Comparison of ENCODE assay signal across 20 mouse cellular contexts in genomic region chr11:53477833-53478232, GRCm38 (mm10). TPM values are rescaled to one million over a fixed set of nuclear protein-coding genes. Genes with fewer than 3 reads are reported as not detected.
A peak's percentile ranks its signal among the peaks of the same experiment; 100 is the strongest.
DNase-seq lines count a peak whose midpoint lies in the region; ATAC-seq and TF ChIP-seq lines count a peak whose summit lies in the region.
"Had no signal": no experiment of that assay in that cellular context is flagged by ENCODE, and none has a peak within 500 bp of the region (broad histone marks: within the 10 kb centered on the region; RNA-seq: fewer than 3 reads in every experiment).

No protein-coding gene starts in this region.

- no peak overlapping the region for H3K9ac ChIP-seq in forebrain, embryonic 13.5 days
- no peak overlapping the region for H3K9ac ChIP-seq in forebrain, embryonic 16.5 days (replicated peaks; ENCODE audit: low read depth, low read length)
- H3K9ac ChIP-seq in liver, embryonic 11.5 days (ENCODE audit: low read depth, low read length): no peak overlapping the region
- peak overlapping the region; percentile 80 for H3K9ac ChIP-seq in liver, embryonic 16.5 days (ENCODE audit: low read depth, low read length)
- H3K9ac ChIP-seq: limb, embryonic 15.5 days had no signal

- no peak for DNase-seq in liver, embryonic 11.5 days (ENCODE audit: low spot score)
- no peak for DNase-seq in liver
- DNase-seq in thymus, postnatal 14 days: no peak
- DNase-seq: gastrocnemius, postnatal 10 days; thymus, adult 2 months had no signal

- no peak for TF ChIP-seq POLR2A in cortical plate, adult 2 months (IDR thresholded peaks at IDR 0.05; ENCODE audit: extremely low read depth, insufficient read depth, low read length)

- no peak for ATAC-seq in forebrain, embryonic 13.5 days
- ATAC-seq in forebrain, embryonic 16.5 days: no peak
- ATAC-seq in liver, embryonic 11.5 days (replicated peaks; ENCODE audit: low FRiP score): no peak
- no peak for ATAC-seq in liver, embryonic 16.5 days (ENCODE audit: low read depth)
- no peak for ATAC-seq in erythroid progenitor cell, adult 5-6 weeks (replicated peaks; ENCODE audit: low FRiP score, poor library complexity, severe bottlenecking)

- H3K4me3 ChIP-seq in forebrain, embryonic 13.5 days: peak overlapping the region; percentile 49; the same call in 1 of the 2 replicates
- H3K4me3 ChIP-seq in forebrain, embryonic 16.5 days (replicated peaks; ENCODE audit: low read length): no peak overlapping the region
- no peak overlapping the region for H3K4me3 ChIP-seq in liver, embryonic 11.5 days (ENCODE audit: low read depth, low read length)
- peak overlapping the region; percentile 59 for H3K4me3 ChIP-seq in cortical plate, adult 2 months (ENCODE audit: insufficient read depth, low read length)
- peak overlapping the region; percentile 82 for H3K4me3 ChIP-seq in liver, embryonic 16.5 days (ENCODE audit: low read depth, low read length)

- peaks cover 65% of the 10 kb centered on the region for H3K27me3 ChIP-seq in forebrain, embryonic 13.5 days
- H3K27me3 ChIP-seq in forebrain, embryonic 16.5 days (replicated peaks; ENCODE audit: control insufficient read depth, insufficient read depth, low read length): peaks cover 33% of the 10 kb centered on the region
- H3K27me3 ChIP-seq in liver, embryonic 11.5 days (replicated peaks; ENCODE audit: control insufficient read depth, insufficient read depth, low read length): peaks cover 69% of the 10 kb centered on the region
- peaks cover 59% of the 10 kb centered on the region for H3K27me3 ChIP-seq in liver, embryonic 16.5 days (ENCODE audit: control insufficient read depth, insufficient read depth, low read depth, low read length)

- H3K36me3 ChIP-seq in forebrain, embryonic 13.5 days (ENCODE audit: poor library complexity, severe bottlenecking): no peaks in the 10 kb centered on the region
- no peaks in the 10 kb centered on the region for H3K36me3 ChIP-seq in forebrain, embryonic 16.5 days (ENCODE audit: control insufficient read depth, insufficient read depth)
- no peaks in the 10 kb centered on the region for H3K36me3 ChIP-seq in liver, embryonic 11.5 days (ENCODE audit: control insufficient read depth, insufficient read depth, low read length)
- H3K36me3 ChIP-seq in liver, embryonic 16.5 days (ENCODE audit: control insufficient read depth, insufficient read depth): peaks cover 4% of the 10 kb centered on the region
- H3K36me3 ChIP-seq: hindbrain, embryonic 12.5 days; limb, embryonic 15.5 days had no signal

- H3K27ac ChIP-seq in forebrain, embryonic 13.5 days: no peak overlapping the region
- no peak overlapping the region for H3K27ac ChIP-seq in forebrain, embryonic 16.5 days (ENCODE audit: low read length)
- no peak overlapping the region for H3K27ac ChIP-seq in liver, embryonic 11.5 days (ENCODE audit: low read depth, low read length)
- H3K27ac ChIP-seq in cortical plate, adult 2 months (ENCODE audit: insufficient read depth, low read length): no peak overlapping the region
- 0 out of 2 replicates have a peak overlapping the region, but pooled peaks have one; percentile 2 for H3K27ac ChIP-seq in liver, embryonic 16.5 days (ENCODE audit: low read length)
- H3K27ac ChIP-seq: hindbrain, embryonic 12.5 days; limb, embryonic 15.5 days had no signal

- H3K4me2 ChIP-seq in forebrain, embryonic 13.5 days: peak overlapping the region; percentile 73; the same call in 1 of the 2 replicates
- no peak overlapping the region; the same call in 1 of the 2 replicates for H3K4me2 ChIP-seq in forebrain, embryonic 16.5 days (ENCODE audit: low read length)
- H3K4me2 ChIP-seq in liver, embryonic 11.5 days: peak overlapping the region; percentile 92
- peak overlapping the region; percentile 72 for H3K4me2 ChIP-seq in liver, embryonic 16.5 days (ENCODE audit: low read depth, low read length)

- H3K4me1 ChIP-seq in forebrain, embryonic 13.5 days: peaks cover 30% of the 10 kb centered on the region
- H3K4me1 ChIP-seq in forebrain, embryonic 16.5 days (replicated peaks; ENCODE audit: control insufficient read depth, insufficient read depth, low read length): peaks cover 39% of the 10 kb centered on the region
- peaks cover 26% of the 10 kb centered on the region for H3K4me1 ChIP-seq in liver, embryonic 11.5 days (replicated peaks; ENCODE audit: control insufficient read depth, insufficient read depth, low read length)
- peaks cover 2% of the 10 kb centered on the region for H3K4me1 ChIP-seq in cortical plate, adult 2 months (ENCODE audit: control insufficient read depth, insufficient read depth, low read length)
- peaks cover 40% of the 10 kb centered on the region for H3K4me1 ChIP-seq in liver, embryonic 16.5 days (ENCODE audit: control insufficient read depth, low read depth, low read length)

- TF ChIP-seq CTCF in cortical plate, adult 2 months (IDR thresholded peaks at IDR 0.05; ENCODE audit: extremely low read depth, insufficient read depth, low read length): no peak

- 0 out of 2 replicates have a peak, but pooled peaks cover 4% of the 10 kb centered on the region for H3K9me3 ChIP-seq in forebrain, embryonic 13.5 days (replicated peaks)
- H3K9me3 ChIP-seq in forebrain, embryonic 16.5 days (ENCODE audit: control insufficient read depth, low read length): peaks cover 5% of the 10 kb centered on the region; the same call in 1 of the 2 replicates
- H3K9me3 ChIP-seq in liver, embryonic 11.5 days (ENCODE audit: control insufficient read depth, low read length): no peaks in the 10 kb centered on the region
- H3K9me3 ChIP-seq in liver, embryonic 16.5 days (replicated peaks; ENCODE audit: control insufficient read depth, low read length): no peaks in the 10 kb centered on the region
- H3K9me3 ChIP-seq: limb, embryonic 15.5 days had no signal

- 45% methylated on average over 7 of the region's 7 CpGs for WGBS in forebrain, embryonic 13.5 days
- WGBS in forebrain, embryonic 16.5 days: 45% methylated on average over 7 of the region's 7 CpGs
- 36% methylated on average over 7 of the region's 7 CpGs for whole genome bisulfite sequencing in liver, embryonic 11.5 days
- WGBS in liver, embryonic 16.5 days (ENCODE audit: insufficient replicate concordance): 27% methylated on average over 7 of the region's 7 CpGs

RNA-seq across cellular contexts. Expression of gene Gm9945, which starts 2.1 kb away (rescaled TPM):
- not detected in 2 replicates for polyA plus RNA-seq in forebrain, embryonic 13.5 days (2015; fragmentation: Nextera tagmentation; extraction: Ambion mirVana)
- not detected in 2 replicates for polyA plus RNA-seq in forebrain, embryonic 16.5 days (2015; fragmentation: Nextera tagmentation; extraction: Ambion mirVana)
- polyA plus RNA-seq in liver, embryonic 11.5 days (2014; fragmentation: Nextera tagmentation; extraction: Ambion mirVana): not detected in 2 replicates
- polyA plus RNA-seq in cortical plate, adult 2 months (2012; rRNA removed): 0.48 and 0.81 TPM in 2 replicates
- polyA plus RNA-seq in liver, embryonic 16.5 days (2015; fragmentation: Nextera tagmentation; extraction: Ambion mirVana): 0.49 and 0.64 TPM in 2 replicates
- total RNA-seq in erythroid progenitor cell, adult 5-6 weeks (2015; ENCODE audit: low replicate concordance): 5.8 TPM in 1 of 2 replicates, not detected in the other
- total RNA-seq in erythroid progenitor cell, adult 5-6 weeks (2017; ENCODE audit: low replicate concordance): not detected in 2 replicates
- total RNA-seq: adrenal gland, postnatal 4 days; gastrocnemius, postnatal 10 days; MEL; midbrain, postnatal 0 days; neutrophil, adult 5-6 weeks had no signal
- polyA plus RNA-seq: C2C12; forebrain, embryonic 10.5 days; hindbrain, embryonic 12.5 days; large intestine, adult 2 months; limb, embryonic 15.5 days; thymus, adult 2 months had no signal

RNA-seq across cellular contexts. Expression of gene Sowaha, which starts 2.2 kb away (rescaled TPM):
- polyA plus RNA-seq in forebrain, embryonic 13.5 days (2015; fragmentation: Nextera tagmentation; extraction: Ambion mirVana): 0.97 and 1.1 TPM in 2 replicates
- 1.9 and 2.2 TPM in 2 replicates for polyA plus RNA-seq in forebrain, embryonic 16.5 days (2015; fragmentation: Nextera tagmentation; extraction: Ambion mirVana)
- 1.1 and 1.5 TPM in 2 replicates for polyA plus RNA-seq in liver, embryonic 11.5 days (2014; fragmentation: Nextera tagmentation; extraction: Ambion mirVana)
- polyA plus RNA-seq in cortical plate, adult 2 months (2012; rRNA removed): 54.0 and 56.1 TPM in 2 replicates
- 13.5 and 15.9 TPM in 2 replicates for polyA plus RNA-seq in liver, embryonic 16.5 days (2015; fragmentation: Nextera tagmentation; extraction: Ambion mirVana)
- total RNA-seq in erythroid progenitor cell, adult 5-6 weeks (2015; ENCODE audit: low replicate concordance): 29.9 and 42.8 TPM in 2 replicates
- total RNA-seq in erythroid progenitor cell, adult 5-6 weeks (2017; ENCODE audit: low replicate concordance): 36.8 and 50.7 TPM in 2 replicates
- total RNA-seq: MEL; neutrophil, adult 5-6 weeks had no signal
- polyA plus RNA-seq: C2C12 had no signal

RNA-seq across cellular contexts. Expression of gene Gm9837, which starts 7.6 kb away (rescaled TPM):
- not detected in 2 replicates for polyA plus RNA-seq in forebrain, embryonic 13.5 days (2015; fragmentation: Nextera tagmentation; extraction: Ambion mirVana)
- polyA plus RNA-seq in forebrain, embryonic 16.5 days (2015; fragmentation: Nextera tagmentation; extraction: Ambion mirVana): not detected in 2 replicates
- not detected in 2 replicates for polyA plus RNA-seq in liver, embryonic 11.5 days (2014; fragmentation: Nextera tagmentation; extraction: Ambion mirVana)
- not detected in 2 replicates for polyA plus RNA-seq in cortical plate, adult 2 months (2012; rRNA removed)
- not detected in 2 replicates for polyA plus RNA-seq in liver, embryonic 16.5 days (2015; fragmentation: Nextera tagmentation; extraction: Ambion mirVana)
- not detected in 2 replicates for total RNA-seq in erythroid progenitor cell, adult 5-6 weeks (2015; ENCODE audit: low replicate concordance)
- total RNA-seq in erythroid progenitor cell, adult 5-6 weeks (2017; ENCODE audit: low replicate concordance): not detected in 2 replicates
- total RNA-seq: adrenal gland, postnatal 4 days; gastrocnemius, postnatal 10 days; left cerebral cortex, adult 8-10 months; MEL; midbrain, postnatal 0 days; neutrophil, adult 5-6 weeks had no signal
- polyA plus RNA-seq: C2C12; forebrain, embryonic 10.5 days; hindbrain, embryonic 12.5 days; large intestine, adult 2 months; limb, embryonic 15.5 days; midbrain, postnatal 0 days; thymus, adult 2 months had no signal

RNA-seq across cellular contexts. Expression of gene Shroom1, which starts 20.8 kb away (rescaled TPM):
- polyA plus RNA-seq in forebrain, embryonic 13.5 days (2015; fragmentation: Nextera tagmentation; extraction: Ambion mirVana): 1.2 and 1.3 TPM in 2 replicates
- polyA plus RNA-seq in forebrain, embryonic 16.5 days (2015; fragmentation: Nextera tagmentation; extraction: Ambion mirVana): 2.2 and 2.7 TPM in 2 replicates
- 2.6 and 2.7 TPM in 2 replicates for polyA plus RNA-seq in liver, embryonic 11.5 days (2014; fragmentation: Nextera tagmentation; extraction: Ambion mirVana)
- polyA plus RNA-seq in cortical plate, adult 2 months (2012; rRNA removed): 6.5 and 6.8 TPM in 2 replicates
- polyA plus RNA-seq in liver, embryonic 16.5 days (2015; fragmentation: Nextera tagmentation; extraction: Ambion mirVana): 3.1 and 4.1 TPM in 2 replicates
- total RNA-seq in erythroid progenitor cell, adult 5-6 weeks (2015; ENCODE audit: low replicate concordance): not detected in 2 replicates
- not detected in 2 replicates for total RNA-seq in erythroid progenitor cell, adult 5-6 weeks (2017; ENCODE audit: low replicate concordance)
- total RNA-seq: MEL; neutrophil, adult 5-6 weeks had no signal

RNA-seq across cellular contexts. Expression of gene Gm10447, which starts 20.9 kb away (rescaled TPM):
- not detected in 2 replicates for polyA plus RNA-seq in forebrain, embryonic 13.5 days (2015; fragmentation: Nextera tagmentation; extraction: Ambion mirVana)
- not detected in 2 replicates for polyA plus RNA-seq in forebrain, embryonic 16.5 days (2015; fragmentation: Nextera tagmentation; extraction: Ambion mirVana)
- polyA plus RNA-seq in liver, embryonic 11.5 days (2014; fragmentation: Nextera tagmentation; extraction: Ambion mirVana): 0.10 TPM in 1 of 2 replicates, not detected in the other
- polyA plus RNA-seq in cortical plate, adult 2 months (2012; rRNA removed): 0.04 and 0.10 TPM in 2 replicates
- 0.18 and 0.22 TPM in 2 replicates for polyA plus RNA-seq in liver, embryonic 16.5 days (2015; fragmentation: Nextera tagmentation; extraction: Ambion mirVana)
- not detected in 2 replicates for total RNA-seq in erythroid progenitor cell, adult 5-6 weeks (2015; ENCODE audit: low replicate concordance)
- total RNA-seq in erythroid progenitor cell, adult 5-6 weeks (2017; ENCODE audit: low replicate concordance): not detected in 2 replicates
- total RNA-seq: gastrocnemius, postnatal 10 days; MEL; midbrain, postnatal 0 days; neutrophil, adult 5-6 weeks had no signal
- polyA plus RNA-seq: C2C12; forebrain, embryonic 10.5 days had no signal

Comparison
In these comparisons a context has a peak if more than half of its experiments do, and no peak if none do; other contexts are left out.
1. H3K4me3 ChIP-seq: peak in forebrain, embryonic 13.5 days (single experiment), cortical plate, adult 2 months (single experiment) and liver, embryonic 16.5 days (single experiment); none in forebrain, embryonic 16.5 days (single experiment) and liver, embryonic 11.5 days (single experiment).